Mouse (Mus musculus) stomach, embryonic 15.5 days (tissue): Measurements from ENCODE around the gene Ifrd1. TPM values are rescaled to one million over a fixed set of nuclear protein-coding genes. Genes with fewer than 3 reads are reported as not detected.

Source experiments
- ATAC-seq: fragments of 200-750 bp; cut with Nextera tagmentation; 2 replicates; pipeline ENCODE4 v1.8.0; 2017; ENCODE audit warnings: low read depth, moderate number of reproducible peaks, moderate TSS enrichment; ENCODE audit not compliant: insufficient read depth, low FRiP score
- H3K27ac ChIP-seq: fragments of 300-500 bp; sonication (generic); 2 replicates; pipeline ENCODE4 v1.5.1; 2015; ENCODE audit warnings: mild to moderate bottlenecking, inconsistent platforms
- H3K27me3 ChIP-seq: fragments of 300-500 bp; sonication (generic); replicated peaks from 2 replicates; pipeline ENCODE4 v1.6.1; 2015; ENCODE audit warnings: inconsistent platforms
- H3K36me3 ChIP-seq: fragments of 300-500 bp; sonication (generic); 2 replicates; pipeline ENCODE4 v1.6.1; 2015; ENCODE audit warnings: inconsistent platforms
- H3K4me1 ChIP-seq: fragments of 300-500 bp; sonication (generic); 2 replicates; pipeline ENCODE4 v1.6.1; 2015; ENCODE audit warnings: inconsistent platforms
- H3K4me2 ChIP-seq: fragments of 300-500 bp; sonication (generic); 2 replicates; pipeline ENCODE4 v1.6.1; 2015; ENCODE audit warnings: mild to moderate bottlenecking, inconsistent platforms
- H3K4me3 ChIP-seq: fragments of 300-500 bp; sonication (generic); replicated peaks from 2 replicates; pipeline ENCODE4 v1.5.1; 2015; ENCODE audit warnings: inconsistent platforms
- H3K9ac ChIP-seq: fragments of 300-500 bp; sonication (generic); 2 replicates; pipeline ENCODE4 v1.6.1; 2015; ENCODE audit warnings: inconsistent platforms
- H3K9me3 ChIP-seq: fragments of 300-500 bp; sonication (generic); 2 replicates; pipeline ENCODE4 v1.6.1; 2016; ENCODE audit warnings: inconsistent platforms
- WGBS: fragments of 180-500 bp; shearing (Covaris S2); methylation state at CpG from one replicate; pipeline ENCODE4 v1.1.7; 2015; 5-methylcytosine and 5-hydroxymethylcytosine counted together
- polyA plus RNA-seq: library from polyadenylated mRNA; unstranded; fragments of >200 nt; fragmentation: Nextera tagmentation; extraction: Ambion mirVana; gene quantifications from 2 replicates; pipeline ENCODE4 v1.2.1, GENCODE M21; 2015

The Ifrd1 gene
- 90.1 and 107 TPM in 2 replicates for polyA plus RNA-seq

- H3K4me3 ChIP-seq: no peak within 1 kb of the TSS
- no peaks in the 10 kb centered on the region for H3K36me3 ChIP-seq
- no peak for ATAC-seq
- H3K27me3 ChIP-seq: no peaks in the 10 kb centered on the region
- 66% methylated on average over 5 of the region's 5 CpGs for WGBS
- no peaks in the 10 kb centered on the region for H3K9me3 ChIP-seq
- 0 out of 2 replicates have a peak within 1 kb of the TSS, but pooled peaks have one; percentile 1 for H3K27ac ChIP-seq
- no peak within 1 kb of the TSS for H3K4me2 ChIP-seq
- H3K9ac ChIP-seq: no peak within 1 kb of the TSS
- no peaks in the 10 kb centered on the region; the same call in 1 of the 2 replicates for H3K4me1 ChIP-seq
Observed at GRCm38 (mm10) chr12:40248454-40249180, at the start of gene Ifrd1. TSS of gene Ifrd1 (minus strand) at chr12:40248504.

- Histone ChIP-seq H3K4me2 (no peak overlapping the region), H3K36me3 (no peaks in the 10 kb centered on the region), H3K4me3 (no peak overlapping the region), H3K4me1 (no peaks in the 10 kb centered on the region), H3K27ac (no peak overlapping the region), H3K9me3 (no peaks in the 10 kb centered on the region), H3K27me3 (no peaks in the 10 kb centered on the region), H3K9ac (no peak overlapping the region)
- ATAC-seq: no peak
- WGBS: 68% methylated on average over 4 of the region's 4 CpGs
Observed at GRCm38 (mm10) chr12:40286539-40286938, 38.2 kb upstream of the Ifrd1 start.

GRCm38 (mm10) chr12:40280596-40281325, 32.5 kb upstream of the Ifrd1 start:
- no peak overlapping the region for H3K4me2 ChIP-seq
- H3K36me3 ChIP-seq: no peaks in the 10 kb centered on the region
- H3K4me1 ChIP-seq: no peaks in the 10 kb centered on the region
- H3K9me3 ChIP-seq: no peaks in the 10 kb centered on the region
- H3K9ac ChIP-seq: no peak overlapping the region
- H3K27me3 ChIP-seq: no peaks in the 10 kb centered on the region
- 83% methylated on average over 4 of the region's 4 CpGs for WGBS
- H3K4me3 ChIP-seq: no peak overlapping the region
- ATAC-seq: no peak
- H3K27ac ChIP-seq: no peak overlapping the region

- H3K27me3 ChIP-seq: no peaks in the 10 kb centered on the region
- WGBS: 84% methylated on average over 3 of the region's 3 CpGs
- H3K4me2 ChIP-seq: no peak overlapping the region
- no peak overlapping the region for H3K4me3 ChIP-seq
- no peaks in the 10 kb centered on the region for H3K9me3 ChIP-seq
- H3K4me1 ChIP-seq: no peaks in the 10 kb centered on the region
- no peak overlapping the region for H3K27ac ChIP-seq
- ATAC-seq: no peak
- no peaks in the 10 kb centered on the region for H3K36me3 ChIP-seq
- no peak overlapping the region for H3K9ac ChIP-seq
Observed at GRCm38 (mm10) chr12:40277581-40277980, 29.3 kb upstream of the Ifrd1 start.

GRCm38 (mm10) chr12:40274931-40275330, 26.6 kb upstream of the Ifrd1 start:
- Histone ChIP-seq H3K27me3 (no peaks in the 10 kb centered on the region), H3K4me1 (no peaks in the 10 kb centered on the region), H3K9ac (no peak overlapping the region), H3K4me3 (no peak overlapping the region), H3K9me3 (no peaks in the 10 kb centered on the region), H3K4me2 (no peak overlapping the region), H3K27ac (no peak overlapping the region), H3K36me3 (no peaks in the 10 kb centered on the region)
- ATAC-seq: no peak

- ATAC-seq: no peak
- Histone ChIP-seq H3K4me1 (no peaks in the 10 kb centered on the region), H3K9me3 (no peaks in the 10 kb centered on the region), H3K27me3 (no peaks in the 10 kb centered on the region), H3K4me3 (no peak overlapping the region), H3K36me3 (no peaks in the 10 kb centered on the region), H3K9ac (no peak overlapping the region), H3K27ac (no peak overlapping the region), H3K4me2 (no peak overlapping the region)
- WGBS: 84% methylated on average over 4 of the region's 4 CpGs
Observed at GRCm38 (mm10) chr12:40273339-40273738, 25.0 kb upstream of the Ifrd1 start.

GRCm38 (mm10) chr12:40272710-40273109, 24.4 kb upstream of the Ifrd1 start:
- H3K9me3 ChIP-seq: no peaks in the 10 kb centered on the region
- 78% methylated on average over 4 of the region's 4 CpGs for WGBS
- H3K36me3 ChIP-seq: no peaks in the 10 kb centered on the region
- H3K9ac ChIP-seq: no peak overlapping the region
- H3K4me1 ChIP-seq: no peaks in the 10 kb centered on the region
- no peak overlapping the region for H3K4me2 ChIP-seq
- no peak overlapping the region for H3K27ac ChIP-seq
- no peak overlapping the region for H3K4me3 ChIP-seq
- ATAC-seq: no peak
- H3K27me3 ChIP-seq: no peaks in the 10 kb centered on the region

GRCm38 (mm10) chr12:40268313-40268712, 20.0 kb upstream of the Ifrd1 start:
- H3K27me3 ChIP-seq: no peaks in the 10 kb centered on the region
- no peak overlapping the region for H3K27ac ChIP-seq
- H3K36me3 ChIP-seq: no peaks in the 10 kb centered on the region
- H3K4me3 ChIP-seq: no peak overlapping the region
- WGBS: 74% methylated on average over 2 of the region's 2 CpGs
- no peaks in the 10 kb centered on the region for H3K4me1 ChIP-seq
- H3K9me3 ChIP-seq: no peaks in the 10 kb centered on the region
- H3K4me2 ChIP-seq: no peak overlapping the region
- H3K9ac ChIP-seq: no peak overlapping the region
- ATAC-seq: no peak

- Histone ChIP-seq H3K4me3 (no peak overlapping the region), H3K27ac (no peak overlapping the region), H3K4me2 (no peak overlapping the region), H3K36me3 (no peaks in the 10 kb centered on the region), H3K27me3 (no peaks in the 10 kb centered on the region), H3K4me1 (no peaks in the 10 kb centered on the region), H3K9ac (no peak overlapping the region), H3K9me3 (no peaks in the 10 kb centered on the region)
- 54% methylated on average over 4 of the region's 4 CpGs for WGBS
- no peak for ATAC-seq
Observed at GRCm38 (mm10) chr12:40263712-40264111, 15.4 kb upstream of the Ifrd1 start.

GRCm38 (mm10) chr12:40263006-40263405, 14.7 kb upstream of the Ifrd1 start:
- WGBS: 90% methylated on average over 6 of the region's 6 CpGs
- Histone ChIP-seq H3K4me1 (no peaks in the 10 kb centered on the region), H3K9me3 (no peaks in the 10 kb centered on the region), H3K27ac (no peak overlapping the region), H3K4me3 (no peak overlapping the region), H3K27me3 (no peaks in the 10 kb centered on the region), H3K4me2 (no peak overlapping the region), H3K36me3 (no peaks in the 10 kb centered on the region), H3K9ac (no peak overlapping the region)
- no peak for ATAC-seq

GRCm38 (mm10) chr12:40258462-40259000, 10.2 kb upstream of the Ifrd1 start:
- H3K9me3 ChIP-seq: no peaks in the 10 kb centered on the region
- no peak for ATAC-seq
- 87% methylated on average over 6 of the region's 6 CpGs for WGBS
- H3K27ac ChIP-seq: no peak overlapping the region
- no peak overlapping the region for H3K4me2 ChIP-seq
- no peak overlapping the region for H3K4me3 ChIP-seq
- no peaks in the 10 kb centered on the region for H3K36me3 ChIP-seq
- no peaks in the 10 kb centered on the region for H3K4me1 ChIP-seq
- no peaks in the 10 kb centered on the region for H3K27me3 ChIP-seq
- H3K9ac ChIP-seq: no peak overlapping the region

GRCm38 (mm10) chr12:40257226-40257625, 8.9 kb upstream of the Ifrd1 start:
- H3K27ac ChIP-seq: no peak overlapping the region
- no peak overlapping the region for H3K4me2 ChIP-seq
- H3K27me3 ChIP-seq: no peaks in the 10 kb centered on the region
- no peaks in the 10 kb centered on the region for H3K9me3 ChIP-seq
- H3K4me3 ChIP-seq: no peak overlapping the region
- H3K4me1 ChIP-seq: no peaks in the 10 kb centered on the region
- no peak for ATAC-seq
- no peaks in the 10 kb centered on the region for H3K36me3 ChIP-seq
- H3K9ac ChIP-seq: no peak overlapping the region
- 4% methylated on average over 8 of the region's 8 CpGs for WGBS
